23 mouse cellular contexts compared by ENCODE assay signal in the genomic region with DNA sequence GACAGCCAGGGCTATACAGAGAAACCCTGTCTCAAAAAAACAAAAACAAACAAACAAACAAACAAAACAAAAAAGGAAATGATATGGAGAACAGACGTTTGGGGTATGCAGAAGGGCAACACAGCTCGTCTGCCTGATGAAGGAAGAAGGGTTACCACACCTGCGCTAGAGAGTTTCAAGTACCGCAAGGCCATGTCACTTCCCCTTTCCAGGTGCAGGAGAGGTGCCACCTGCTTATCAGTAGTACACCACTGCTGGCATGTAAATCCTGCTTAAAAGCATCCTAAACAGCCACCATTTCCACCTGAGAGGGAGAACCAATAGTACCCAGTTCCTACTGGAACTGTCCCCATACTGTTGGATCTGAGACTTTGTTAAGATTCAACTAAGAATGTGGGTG. TPM values are rescaled to one million over a fixed set of nuclear protein-coding genes. Genes with fewer than 3 reads are reported as not detected.
DNase-seq lines count a peak whose midpoint lies in the region; ATAC-seq and TF ChIP-seq lines count a peak whose summit lies in the region.
"Had no signal": no experiment of that assay in that cellular context is flagged by ENCODE, and none has a peak within 500 bp of the region (broad histone marks: within the 10 kb centered on the region; RNA-seq: fewer than 3 reads in every experiment).

No protein-coding gene starts in this region.

- H3K4me1 ChIP-seq in heart, adult 2 months (ENCODE audit: control insufficient read depth, insufficient read depth, low read length): peaks cover 4% of the 10 kb centered on the region; the same call in 1 of the 2 replicates
- H3K4me1 ChIP-seq in heart, embryonic 11.5 days (ENCODE audit: control insufficient read depth, insufficient read depth, low read length): no peaks in the 10 kb centered on the region
- H3K4me1 ChIP-seq: embryonic facial prominence, embryonic 10.5 days; embryonic facial prominence, embryonic 13.5 days; forebrain, embryonic 12.5 days; forebrain, embryonic 15.5 days; heart, embryonic 12.5 days had no signal

- no peaks in the 10 kb centered on the region for H3K79me2 ChIP-seq in heart, adult 2 months (replicated peaks; ENCODE audit: control insufficient read depth, insufficient read depth, low read length)

- H3K4me3 ChIP-seq in heart, adult 2 months: no peak overlapping the region
- no peak overlapping the region for H3K4me3 ChIP-seq in heart, embryonic 11.5 days (ENCODE audit: low read depth, low read length)
- H3K4me3 ChIP-seq in left cerebral cortex, adult 2 months: no peak overlapping the region
- H3K4me3 ChIP-seq: embryonic facial prominence, embryonic 10.5 days; embryonic facial prominence, embryonic 13.5 days; erythroblast, embryonic 14.5 days; forebrain, embryonic 12.5 days; forebrain, embryonic 15.5 days; heart, embryonic 12.5 days had no signal

- H3K27ac ChIP-seq in heart, adult 2 months: peak overlapping the region; percentile 6; the same call in 1 of the 2 replicates
- H3K27ac ChIP-seq in heart, embryonic 11.5 days (ENCODE audit: low read depth, low read length): no peak overlapping the region
- 0 out of 2 replicates have a peak overlapping the region, but pooled peaks have one; percentile 3 for H3K27ac ChIP-seq in left cerebral cortex, adult 2 months
- H3K27ac ChIP-seq: embryonic facial prominence, embryonic 10.5 days; embryonic facial prominence, embryonic 13.5 days; forebrain, embryonic 12.5 days; forebrain, embryonic 15.5 days; hindbrain, embryonic 14.5 days; hindbrain, postnatal 0 days had no signal

- H3K36me3 ChIP-seq in heart, adult 2 months (ENCODE audit: control insufficient read depth, insufficient read depth, low read length): peaks cover 8% of the 10 kb centered on the region
- peaks cover 51% of the 10 kb centered on the region for H3K36me3 ChIP-seq in heart, embryonic 11.5 days (ENCODE audit: control insufficient read depth, insufficient read depth, low read length)

- DNase-seq in heart, adult 2 months: no peak
- DNase-seq in left cerebral cortex, adult 2 months (ENCODE audit: extremely low spot score in 1 of 2, low spot score in 2 of 2): no peak
- DNase-seq in left cerebral cortex, adult 9 months (ENCODE audit: low spot score in 2 of 2): no peak
- DNase-seq in kidney, adult 18-20 months: no peak
- no peak for DNase-seq in frontal cortex, postnatal 10 days (ENCODE audit: low spot score in 2 of 2)
- DNase-seq: embryo, embryonic 11 days; kidney, adult 2 months had no signal

- no peaks in the 10 kb centered on the region for H3K9me3 ChIP-seq in heart, embryonic 11.5 days (replicated peaks; ENCODE audit: control insufficient read depth, low read length)
- H3K9me3 ChIP-seq: embryonic facial prominence, embryonic 10.5 days; embryonic facial prominence, embryonic 13.5 days; forebrain, embryonic 12.5 days; forebrain, embryonic 15.5 days; heart, embryonic 12.5 days had no signal

- 88% methylated on average over 4 of the region's 4 CpGs for WGBS in heart, adult 2 months
- WGBS in heart, embryonic 11.5 days (ENCODE audit: insufficient replicate concordance): 93% methylated on average over 4 of the region's 4 CpGs

- no peak overlapping the region for H3K9ac ChIP-seq in heart, adult 2 months (ENCODE audit: low read depth, low read length)
- H3K9ac ChIP-seq in heart, embryonic 11.5 days (ENCODE audit: low read depth, low read length): no peak overlapping the region
- H3K9ac ChIP-seq: embryonic facial prominence, embryonic 13.5 days; forebrain, embryonic 12.5 days; forebrain, embryonic 15.5 days; heart, embryonic 12.5 days; hindbrain, embryonic 14.5 days had no signal

- intact Hi-C loops in heart, adult 2 months (cut with DNase I): no loop called here
- intact Hi-C loops in left cerebral cortex, adult 2 months (cut with DNase I): no loop called here

- no peaks in the 10 kb centered on the region for H3K27me3 ChIP-seq in heart, adult 2 months (ENCODE audit: control insufficient read depth, insufficient read depth, low read length)
- no peaks in the 10 kb centered on the region for H3K27me3 ChIP-seq in heart, embryonic 11.5 days (ENCODE audit: control insufficient read depth, insufficient read depth, low read length)
- H3K27me3 ChIP-seq: embryonic facial prominence, embryonic 13.5 days; forebrain, embryonic 12.5 days; forebrain, embryonic 15.5 days; heart, embryonic 12.5 days; Patski had no signal

- no peak for ATAC-seq in heart, embryonic 11.5 days (replicated peaks; ENCODE audit: insufficient number of reproducible peaks, low FRiP score, low TSS enrichment)
- ATAC-seq in granulocyte monocyte progenitor cell, adult 5-6 weeks (replicated peaks; ENCODE audit: poor library complexity, severe bottlenecking): 0 out of 2 replicates have a peak, but pooled peaks have one; percentile 12
- ATAC-seq: CD4-positive, CD25-positive, alpha-beta regulatory T cell, adult 4 months; forebrain, embryonic 15.5 days; hindbrain, postnatal 0 days; inflammation-experienced regulatory T-cells, adult 6 months; intestine, embryonic 16.5 days had no signal

- H3K4me2 ChIP-seq in heart, embryonic 11.5 days: no peak overlapping the region
- H3K4me2 ChIP-seq: embryonic facial prominence, embryonic 13.5 days; forebrain, embryonic 12.5 days; forebrain, embryonic 15.5 days; heart, embryonic 12.5 days; hindbrain, embryonic 14.5 days had no signal

- TF ChIP-seq EP300 in heart, adult 2 months (IDR thresholded peaks at IDR 0.05; ENCODE audit: insufficient read depth, low read depth, low read length): no peak

- TF ChIP-seq POLR2A in heart, adult 2 months (IDR thresholded peaks at IDR 0.05; ENCODE audit: insufficient read depth, low read depth, low read length): no peak

- TF ChIP-seq CTCF in heart, adult 2 months (IDR thresholded peaks at IDR 0.05): no peak
- TF ChIP-seq CTCF in left cerebral cortex, adult 2 months (IDR thresholded peaks at IDR 0.05): no peak

RNA-seq across cellular contexts. Expression of a gene that starts 42.7 kb away (rescaled TPM):
- under 1 TPM; 0.05 to 0.09 TPM for total RNA-seq in heart, adult 2 months (2021)
- 0.12 and 0.25 TPM in 2 replicates for polyA plus RNA-seq in heart, adult 2 months (2012; rRNA removed)
- 0.23 and 0.32 TPM in 2 replicates for polyA plus RNA-seq in heart, embryonic 11.5 days (2014; fragmentation: Nextera tagmentation; extraction: Ambion mirVana)
- 10 to 100 TPM; 84.1 to 91.8 TPM for total RNA-seq in left cerebral cortex, adult 2 months (2021)
- 0.58 and 3.2 TPM in 2 replicates for total RNA-seq in granulocyte monocyte progenitor cell, adult 5-6 weeks (2014; fragmentation: Nextera tagmentation)
- total RNA-seq in granulocyte monocyte progenitor cell, adult 5-6 weeks (2017): 0.04 and 0.21 TPM in 2 replicates
- total RNA-seq: gastrocnemius, adult 18-20 months had no signal
- polyA plus RNA-seq: heart, postnatal 0 days had no signal

Comparison
In these comparisons a context has a peak if more than half of its experiments do, and no peak if none do; other contexts are left out.
1. RNA of a gene that starts 42.7 kb away (total RNA-seq): 84.1 to 91.8 TPM in left cerebral cortex, adult 2 months; 0.04 to 3.2 TPM in granulocyte monocyte progenitor cell, adult 5-6 weeks and 0.05 to 0.09 TPM in heart, adult 2 months; every median in the first group is over 10 times any median in the second.